Mouse (Mus musculus) intestine, embryonic 14.5 days (tissue): ENCODE data around the gene Thap8. TPM values are rescaled to one million over a fixed set of nuclear protein-coding genes. Genes with fewer than 3 reads are reported as not detected.

Experiments
- polyA plus RNA-seq: library from polyadenylated mRNA; unstranded; fragments of >200 nt; fragmentation: Nextera tagmentation; extraction: Ambion mirVana; gene quantifications from 2 replicates; pipeline ENCODE4 v1.2.1, GENCODE M21; 2014

Thap8 gene
- polyA plus RNA-seq, 1 experiment from 2014 or later: 0.26 TPM

Other genes with a start within 250 kb of the Thap8 start
- 3.5 and 4.4 TPM in 2 replicates for gene Zfp14, start 228.7 kb upstream of the Thap8 start, polyA plus RNA-seq
- 4.9 and 5.4 TPM in 2 replicates for gene Zfp82, start 207.2 kb upstream of the Thap8 start, polyA plus RNA-seq
- gene Gm26920, start 189.7 kb upstream of the Thap8 start, polyA plus RNA-seq: 0.87 and 1.5 TPM in 2 replicates
- 8.3 and 11.2 TPM in 2 replicates for gene Zfp566, start 189.6 kb upstream of the Thap8 start, polyA plus RNA-seq
- gene Zfp260, start 185.3 kb upstream of the Thap8 start, polyA plus RNA-seq: 91.8 and 115 TPM in 2 replicates
- 4.2 and 5.8 TPM in 2 replicates for gene Zfp382, start 158.2 kb upstream of the Thap8 start, polyA plus RNA-seq
- gene Zfp146, start 110.3 kb upstream of the Thap8 start, polyA plus RNA-seq: 16.0 and 16.3 TPM in 2 replicates
- 5.8 and 11.3 TPM in 2 replicates for gene Cox7a1, start 96.0 kb upstream of the Thap8 start, polyA plus RNA-seq
- 81.9 and 85.4 TPM in 2 replicates for gene Capns1, start 81.3 kb upstream of the Thap8 start, polyA plus RNA-seq
- 159 and 161 TPM in 2 replicates for gene Polr2i, start 48.1 kb upstream of the Thap8 start, polyA plus RNA-seq
- gene Tbcb, start 47.8 kb upstream of the Thap8 start, polyA plus RNA-seq: 147 and 157 TPM in 2 replicates
- gene Ovol3, start 44.4 kb upstream of the Thap8 start, polyA plus RNA-seq: not detected in 2 replicates
- 8.5 and 10.5 TPM in 2 replicates for gene Wdr62, start 325 bp downstream of the Thap8 start, polyA plus RNA-seq
- gene Clip3, start 11.6 kb downstream of the Thap8 start, polyA plus RNA-seq: 41.4 and 46.1 TPM in 2 replicates
- gene Alkbh6, start 28.6 kb downstream of the Thap8 start, polyA plus RNA-seq: 70.7 and 79.3 TPM in 2 replicates
- 52.2 and 60.5 TPM in 2 replicates for gene Syne4, start 34.7 kb downstream of the Thap8 start, polyA plus RNA-seq
- gene E130208F15Rik, start 41.6 kb downstream of the Thap8 start, polyA plus RNA-seq: not detected in 2 replicates
- gene Sdhaf1, start 43.8 kb downstream of the Thap8 start, polyA plus RNA-seq: 16.3 and 17.2 TPM in 2 replicates
- 4.4 and 4.5 TPM in 2 replicates for gene Lrfn3, start 82.7 kb downstream of the Thap8 start, polyA plus RNA-seq
- gene Tyrobp, start 133.7 kb downstream of the Thap8 start, polyA plus RNA-seq: 53.7 and 54.7 TPM in 2 replicates
- gene Hcst, start 139.8 kb downstream of the Thap8 start, polyA plus RNA-seq: 1.6 and 2.1 TPM in 2 replicates
- 2.3 and 3.2 TPM in 2 replicates for gene Nfkbid, start 141.6 kb downstream of the Thap8 start, polyA plus RNA-seq
- gene Aplp1, start 165.4 kb downstream of the Thap8 start, polyA plus RNA-seq: 37.9 and 43.0 TPM in 2 replicates
- gene Kirrel2, start 177.6 kb downstream of the Thap8 start, polyA plus RNA-seq: 0.13 and 2.9 TPM in 2 replicates
- 0.15 and 1.3 TPM in 2 replicates for gene Nphs1, start 178.2 kb downstream of the Thap8 start, polyA plus RNA-seq
- 1.3 TPM in 2 replicates for gene Prodh2, start 213.5 kb downstream of the Thap8 start, polyA plus RNA-seq